Mouse (Mus musculus): ENCODE data around the gene Tspan9.
A peak's percentile ranks its signal among the peaks of the same experiment; 100 is the strongest.

Tspan9 gene

GRCm38 (mm10) chr6:128019119-128019518, 124.3 kb downstream of the Tspan9 start:
- DNase-seq (ENCODE audit: low spot score): no peak

- no peak for DNase-seq (ENCODE audit: low spot score)
Observed at GRCm38 (mm10) chr6:128015304-128015703, 128.1 kb downstream of the Tspan9 start.

- DNase-seq (ENCODE audit: low spot score): no peak
Observed at GRCm38 (mm10) chr6:128011781-128012180, 131.6 kb downstream of the Tspan9 start.

GRCm38 (mm10) chr6:128011071-128011477, 132.3 kb downstream of the Tspan9 start:
- no peak for DNase-seq (ENCODE audit: low spot score)

GRCm38 (mm10) chr6:128010135-128010971, 133.0 kb downstream of the Tspan9 start:
- DNase-seq (ENCODE audit: low spot score): peak; percentile 55

- no peak for DNase-seq (ENCODE audit: low spot score)
Observed at GRCm38 (mm10) chr6:128007982-128008562, 135.3 kb downstream of the Tspan9 start.

GRCm38 (mm10) chr6:128007241-128007701, 136.1 kb downstream of the Tspan9 start:
- DNase-seq (ENCODE audit: low spot score): no peak

- DNase-seq (ENCODE audit: low spot score): no peak
Observed at GRCm38 (mm10) chr6:128006156-128006555, 137.2 kb downstream of the Tspan9 start.

- DNase-seq (ENCODE audit: low spot score): no peak
Observed at GRCm38 (mm10) chr6:128004544-128004943, 138.8 kb downstream of the Tspan9 start.

- no peak for DNase-seq (ENCODE audit: low spot score)
Observed at GRCm38 (mm10) chr6:128003542-128003941, 139.9 kb downstream of the Tspan9 start.

GRCm38 (mm10) chr6:128002667-128003066, 140.7 kb downstream of the Tspan9 start:
- no peak for DNase-seq (ENCODE audit: low spot score)

- DNase-seq (ENCODE audit: low spot score): no peak
Observed at GRCm38 (mm10) chr6:128002104-128002503, 141.3 kb downstream of the Tspan9 start.

GRCm38 (mm10) chr6:128001587-128001986, 141.8 kb downstream of the Tspan9 start:
- no peak for DNase-seq (ENCODE audit: low spot score)

- DNase-seq (ENCODE audit: low spot score): no peak
Observed at GRCm38 (mm10) chr6:128000777-128001176, 142.6 kb downstream of the Tspan9 start.

GRCm38 (mm10) chr6:127999118-127999517, 144.3 kb downstream of the Tspan9 start:
- no peak for DNase-seq (ENCODE audit: low spot score)

GRCm38 (mm10) chr6:127996928-127997327, 146.5 kb downstream of the Tspan9 start:
- no peak for DNase-seq (ENCODE audit: low spot score)

- DNase-seq (ENCODE audit: low spot score): no peak
Observed at GRCm38 (mm10) chr6:127992993-127993392, 150.4 kb downstream of the Tspan9 start.

GRCm38 (mm10) chr6:127991509-127992176, 151.8 kb downstream of the Tspan9 start:
- DNase-seq (ENCODE audit: low spot score): no peak

- no peak for DNase-seq (ENCODE audit: low spot score)
Observed at GRCm38 (mm10) chr6:127989624-127990212, 153.7 kb downstream of the Tspan9 start.

GRCm38 (mm10) chr6:127988944-127989494, 154.4 kb downstream of the Tspan9 start:
- DNase-seq (ENCODE audit: low spot score): no peak

GRCm38 (mm10) chr6:127987374-127987773, 156.0 kb downstream of the Tspan9 start:
- DNase-seq (ENCODE audit: low spot score): no peak

- DNase-seq (ENCODE audit: low spot score): no peak
Observed at GRCm38 (mm10) chr6:127986357-127986756, 157.0 kb downstream of the Tspan9 start.
